Mouse (Mus musculus): Measurements from ENCODE around the gene Tmem141. TPM values are rescaled to one million over a fixed set of nuclear protein-coding genes. Genes with fewer than 3 reads are reported as not detected.

Gene Tmem141
- polyA plus RNA-seq, 1 experiment from 2014 or later: 66.8 TPM

DNA sequence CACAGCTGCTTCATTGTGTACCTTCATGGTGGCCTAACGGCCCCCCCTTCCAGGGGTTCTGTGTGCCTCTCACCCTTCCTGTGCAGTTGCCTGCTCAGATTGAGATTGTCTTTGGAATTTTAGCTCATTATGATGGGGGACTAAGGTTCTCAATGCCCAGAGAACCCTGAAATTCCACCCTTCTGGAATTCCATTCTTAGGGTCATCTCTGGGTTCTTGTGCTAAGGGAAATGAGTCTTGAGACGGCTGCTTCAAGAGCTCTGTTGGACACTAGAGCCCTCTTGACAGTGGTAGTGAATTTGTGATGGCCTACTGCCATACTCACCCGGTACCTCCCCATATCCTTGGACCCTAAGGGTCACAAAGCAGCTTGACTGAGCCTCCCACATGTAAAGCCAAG lies 4.2 kb downstream of the Tmem141 start, which contains the start of gene Ccdc183:
Ccdc183 (minus strand) TSS at position 101 of the 400 bp plus-strand sequence.
- Histone ChIP-seq H3K4me3 (ENCODE audit: low read length) (no peak within 1 kb of the TSS), H3K4me2 (ENCODE audit: low read length) (no peak within 1 kb of the TSS)
- WGBS: 86% methylated on average over 3 of the region's 3 CpGs

DNA sequence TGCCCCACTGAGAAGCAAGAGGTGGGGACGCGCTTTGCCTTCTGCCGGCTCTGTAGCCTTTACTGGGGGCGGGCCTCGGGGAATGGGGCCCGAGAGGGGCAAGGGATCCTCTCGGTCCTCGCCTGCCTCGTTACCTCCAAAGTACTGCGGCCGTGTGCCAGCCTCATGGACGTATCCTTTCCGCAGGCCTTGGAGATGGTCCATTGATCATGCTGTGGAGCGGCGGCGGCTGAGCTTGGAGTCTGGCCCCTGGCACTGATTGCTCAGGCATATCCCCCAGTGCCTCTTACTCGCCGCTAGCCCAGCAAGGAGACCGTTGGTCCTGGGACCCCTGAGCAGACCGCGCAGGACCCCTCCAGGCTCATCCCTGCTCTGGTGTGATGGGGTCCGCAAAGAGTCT lies 5.4 kb downstream of the Tmem141 start:
- H3K9me3 ChIP-seq (ENCODE audit: control insufficient read depth, low read length): no peaks in the 10 kb centered on the region
- peak overlapping the region; percentile 4; the same call in 1 of the 2 replicates for H3K4me3 ChIP-seq (ENCODE audit: low read length)
- H3K4me2 ChIP-seq (ENCODE audit: low read length): peak overlapping the region; percentile 11; the same call in 1 of the 2 replicates
- H3K36me3 ChIP-seq (ENCODE audit: control insufficient read depth, insufficient read depth, low read length): no peaks in the 10 kb centered on the region
- no peak overlapping the region for H3K27ac ChIP-seq (ENCODE audit: low read depth, low read length)
- H3K27me3 ChIP-seq (replicated peaks; ENCODE audit: control insufficient read depth, insufficient read depth, low read length): peaks cover 21% of the 10 kb centered on the region
- no peak overlapping the region for H3K9ac ChIP-seq (ENCODE audit: low read depth, low read length)
- peaks cover 9% of the 10 kb centered on the region for H3K4me1 ChIP-seq (ENCODE audit: control insufficient read depth, insufficient read depth, low read depth, low read length)
- no peak for ATAC-seq
- WGBS: 18% methylated on average over 22 of the region's 22 CpGs

More for the DNA sequence above, 4.2 kb downstream of the Tmem141 start, which contains the start of gene Ccdc183:
- H3K9me3 ChIP-seq (ENCODE audit: control insufficient read depth, low read length): no peaks in the 10 kb centered on the region
- peaks cover 21% of the 10 kb centered on the region for H3K27me3 ChIP-seq (replicated peaks; ENCODE audit: control insufficient read depth, insufficient read depth, low read length)
- H3K27ac ChIP-seq (ENCODE audit: low read depth, low read length): no peak within 1 kb of the TSS
- no peak for ATAC-seq
- H3K36me3 ChIP-seq (ENCODE audit: control insufficient read depth, insufficient read depth, low read length): no peaks in the 10 kb centered on the region
- no peak within 1 kb of the TSS for H3K9ac ChIP-seq (ENCODE audit: low read depth, low read length)
- peaks cover 13% of the 10 kb centered on the region for H3K4me1 ChIP-seq (ENCODE audit: control insufficient read depth, insufficient read depth, low read depth, low read length)

- Histone ChIP-seq H3K9ac (ENCODE audit: low read depth, low read length) (peak overlapping the region; percentile 99), H3K9me3 (ENCODE audit: control insufficient read depth, low read length) (no peaks in the 10 kb centered on the region), H3K27me3 (replicated peaks; ENCODE audit: control insufficient read depth, insufficient read depth, low read length) (no peaks in the 10 kb centered on the region), H3K36me3 (ENCODE audit: control insufficient read depth, insufficient read depth, low read length) (no peaks in the 10 kb centered on the region), H3K4me2 (ENCODE audit: low read length) (peak overlapping the region; percentile 66), H3K4me1 (ENCODE audit: control insufficient read depth, insufficient read depth, low read depth, low read length) (peaks cover 22% of the 10 kb centered on the region), H3K27ac (ENCODE audit: low read depth, low read length) (peak overlapping the region; percentile 93), H3K4me3 (ENCODE audit: low read length) (peak overlapping the region; percentile 100)
- ATAC-seq: no peak; the same call in 1 of the 2 replicates
- 70% methylated on average over 10 of the region's 10 CpGs for WGBS
These were observed 13.1 kb downstream of the Tmem141 start for GRCm38 (mm10) chr2:25608671-25609070.

GRCm38 (mm10) chr2:25607761-25608622 lies 13.8 kb downstream of the Tmem141 start, which contains the start of gene Rabl6:
Rabl6 (minus strand) TSS chr2:25608521.
- Histone ChIP-seq H3K9ac (ENCODE audit: low read depth, low read length) (peak within 1 kb of the TSS; percentile 99), H3K4me2 (ENCODE audit: low read length) (peak within 1 kb of the TSS; percentile 66), H3K9me3 (ENCODE audit: control insufficient read depth, low read length) (no peaks in the 10 kb centered on the region), H3K4me3 (ENCODE audit: low read length) (peak within 1 kb of the TSS; percentile 100), H3K36me3 (ENCODE audit: control insufficient read depth, insufficient read depth, low read length) (no peaks in the 10 kb centered on the region), H3K27ac (ENCODE audit: low read depth, low read length) (peak within 1 kb of the TSS; percentile 93), H3K4me1 (ENCODE audit: control insufficient read depth, insufficient read depth, low read depth, low read length) (peaks cover 22% of the 10 kb centered on the region), H3K27me3 (replicated peaks; ENCODE audit: control insufficient read depth, insufficient read depth, low read length) (no peaks in the 10 kb centered on the region)
- WGBS: 1% methylated on average over 75 of the region's 80 CpGs
- peak; percentile 94 for ATAC-seq

GRCm38 (mm10) chr2:25602526-25602925 lies 19.3 kb downstream of the Tmem141 start:
- Histone ChIP-seq H3K9me3 (ENCODE audit: control insufficient read depth, low read length) (no peaks in the 10 kb centered on the region), H3K4me3 (ENCODE audit: low read length) (no peak overlapping the region), H3K9ac (ENCODE audit: low read depth, low read length) (no peak overlapping the region), H3K27ac (ENCODE audit: low read depth, low read length) (no peak overlapping the region), H3K4me1 (ENCODE audit: control insufficient read depth, insufficient read depth, low read depth, low read length) (peaks cover 16% of the 10 kb centered on the region), H3K36me3 (ENCODE audit: control insufficient read depth, insufficient read depth, low read length) (peaks cover 35% of the 10 kb centered on the region), H3K27me3 (replicated peaks; ENCODE audit: control insufficient read depth, insufficient read depth, low read length) (no peaks in the 10 kb centered on the region), H3K4me2 (ENCODE audit: low read length) (no peak overlapping the region)
- no peak for ATAC-seq
- WGBS: 91% methylated on average over 5 of the region's 5 CpGs

DNA sequence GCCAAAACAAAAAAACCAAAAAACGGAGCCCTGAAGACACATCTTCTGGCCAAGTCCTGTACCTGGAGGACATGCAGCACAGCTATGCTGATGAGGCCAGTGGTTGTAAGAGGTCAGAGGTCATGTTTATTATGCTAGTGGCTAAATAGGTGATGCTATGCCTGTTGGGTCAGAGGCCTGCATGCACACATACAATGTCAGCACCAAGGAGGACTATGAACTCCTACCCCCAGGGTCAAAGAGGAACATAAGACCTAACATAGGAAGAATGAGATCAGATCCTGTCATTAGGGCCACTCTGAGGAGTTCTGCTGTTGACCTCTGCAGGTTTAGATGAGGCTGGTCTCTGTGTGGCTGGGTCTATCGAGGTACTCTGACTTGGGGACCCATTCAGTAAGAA lies 21.8 kb downstream of the Tmem141 start:
- H3K4me2 ChIP-seq (ENCODE audit: low read length): no peak overlapping the region
- ATAC-seq: no peak
- no peaks in the 10 kb centered on the region for H3K9me3 ChIP-seq (ENCODE audit: control insufficient read depth, low read length)
- no peak overlapping the region for H3K4me3 ChIP-seq (ENCODE audit: low read length)
- no peak overlapping the region for H3K27ac ChIP-seq (ENCODE audit: low read depth, low read length)
- no peaks in the 10 kb centered on the region for H3K4me1 ChIP-seq (ENCODE audit: control insufficient read depth, insufficient read depth, low read depth, low read length)
- H3K36me3 ChIP-seq (ENCODE audit: control insufficient read depth, insufficient read depth, low read length): peaks cover 58% of the 10 kb centered on the region
- WGBS: 86% methylated on average over 2 of the region's 2 CpGs
- H3K9ac ChIP-seq (ENCODE audit: low read depth, low read length): no peak overlapping the region
- no peaks in the 10 kb centered on the region for H3K27me3 ChIP-seq (replicated peaks; ENCODE audit: control insufficient read depth, insufficient read depth, low read length)

GRCm38 (mm10) chr2:25598749-25599148 lies 23.1 kb downstream of the Tmem141 start:
- Histone ChIP-seq H3K27ac (ENCODE audit: low read depth, low read length) (no peak overlapping the region), H3K9me3 (ENCODE audit: control insufficient read depth, low read length) (no peaks in the 10 kb centered on the region), H3K4me1 (ENCODE audit: control insufficient read depth, insufficient read depth, low read depth, low read length) (no peaks in the 10 kb centered on the region), H3K36me3 (ENCODE audit: control insufficient read depth, insufficient read depth, low read length) (peaks cover 60% of the 10 kb centered on the region), H3K9ac (ENCODE audit: low read depth, low read length) (no peak overlapping the region), H3K4me2 (ENCODE audit: low read length) (no peak overlapping the region), H3K27me3 (replicated peaks; ENCODE audit: control insufficient read depth, insufficient read depth, low read length) (no peaks in the 10 kb centered on the region), H3K4me3 (ENCODE audit: low read length) (no peak overlapping the region)
- 100% methylated on average over 1 of the region's 1 CpGs for WGBS
- ATAC-seq: no peak

- no peak overlapping the region for H3K9ac ChIP-seq (ENCODE audit: low read depth, low read length)
- no peak overlapping the region for H3K27ac ChIP-seq (ENCODE audit: low read depth, low read length)
- no peaks in the 10 kb centered on the region for H3K9me3 ChIP-seq (ENCODE audit: control insufficient read depth, low read length)
- ATAC-seq: no peak
- no peaks in the 10 kb centered on the region for H3K4me1 ChIP-seq (ENCODE audit: control insufficient read depth, insufficient read depth, low read depth, low read length)
- H3K36me3 ChIP-seq (ENCODE audit: control insufficient read depth, insufficient read depth, low read length): peaks cover 70% of the 10 kb centered on the region
- H3K4me2 ChIP-seq (ENCODE audit: low read length): no peak overlapping the region
- no peak overlapping the region for H3K4me3 ChIP-seq (ENCODE audit: low read length)
- 95% methylated on average over 5 of the region's 5 CpGs for WGBS
- no peaks in the 10 kb centered on the region for H3K27me3 ChIP-seq (replicated peaks; ENCODE audit: control insufficient read depth, insufficient read depth, low read length)
These were observed 24.9 kb downstream of the Tmem141 start for GRCm38 (mm10) chr2:25596765-25597510.

GRCm38 (mm10) chr2:25591863-25592262 lies 29.9 kb downstream of the Tmem141 start:
- Histone ChIP-seq H3K4me2 (ENCODE audit: low read length) (no peak overlapping the region), H3K9me3 (ENCODE audit: control insufficient read depth, low read length) (no peaks in the 10 kb centered on the region), H3K27ac (ENCODE audit: low read depth, low read length) (no peak overlapping the region), H3K4me3 (ENCODE audit: low read length) (no peak overlapping the region), H3K27me3 (replicated peaks; ENCODE audit: control insufficient read depth, insufficient read depth, low read length) (no peaks in the 10 kb centered on the region), H3K36me3 (ENCODE audit: control insufficient read depth, insufficient read depth, low read length) (peaks cover 41% of the 10 kb centered on the region), H3K4me1 (ENCODE audit: control insufficient read depth, insufficient read depth, low read depth, low read length) (no peaks in the 10 kb centered on the region), H3K9ac (ENCODE audit: low read depth, low read length) (no peak overlapping the region)
- no peak for ATAC-seq
- 90% methylated on average over 2 of the region's 2 CpGs for WGBS
